Mouse (Mus musculus): ENCODE data around the gene Chd1l. TPM values are rescaled to one million over a fixed set of nuclear protein-coding genes. Genes with fewer than 3 reads are reported as not detected.

Gene Chd1l
- polyA plus RNA-seq, 1 experiment from 2014 or later = 21.5 TPM

GRCm38 (mm10) chr3:97615933-97616332 is 5.9 kb upstream of the Chd1l start:
- Histone ChIP-seq H3K4me3 (ENCODE audit: low read depth, low read length) (no peak overlapping the region), H3K9me3 (replicated peaks; ENCODE audit: control insufficient read depth, low read length) (no peaks in the 10 kb centered on the region), H3K27ac (replicated peaks; ENCODE audit: low read depth, low read length) (no peak overlapping the region), H3K36me3 (replicated peaks; ENCODE audit: control insufficient read depth, insufficient read depth, low read depth, low read length) (no peaks in the 10 kb centered on the region), H3K4me2 (ENCODE audit: low read depth, low read length) (no peak overlapping the region), H3K9ac (replicated peaks; ENCODE audit: low read length) (no peak overlapping the region), H3K27me3 (ENCODE audit: control insufficient read depth, insufficient read depth, low read length) (no peaks in the 10 kb centered on the region), H3K4me1 (ENCODE audit: control insufficient read depth, insufficient read depth, low read length) (no peaks in the 10 kb centered on the region)
- DNase-seq (ENCODE audit: low spot score) (no peak), ATAC-seq (replicated peaks; ENCODE audit: insufficient number of reproducible peaks, low FRiP score, low TSS enrichment, low read depth) (no peak)
- WGBS = 84% methylated on average over 4 of the region's 4 CpGs

GRCm38 (mm10) chr3:97615154-97615553 is 5.2 kb upstream of the Chd1l start:
- H3K4me1 ChIP-seq (ENCODE audit: control insufficient read depth, insufficient read depth, low read length) = no peaks in the 10 kb centered on the region
- no peak overlapping the region for H3K27ac ChIP-seq (replicated peaks; ENCODE audit: low read depth, low read length)
- DNase-seq (ENCODE audit: low spot score) (no peak), ATAC-seq (replicated peaks; ENCODE audit: insufficient number of reproducible peaks, low FRiP score, low TSS enrichment, low read depth) (no peak)
- H3K4me3 ChIP-seq (ENCODE audit: low read depth, low read length) = no peak overlapping the region
- H3K4me2 ChIP-seq (ENCODE audit: low read depth, low read length) = no peak overlapping the region
- H3K9me3 ChIP-seq (replicated peaks; ENCODE audit: control insufficient read depth, low read length) = no peaks in the 10 kb centered on the region
- H3K9ac ChIP-seq (replicated peaks; ENCODE audit: low read length) = no peak overlapping the region
- 21% methylated on average over 1 of the region's 1 CpGs for WGBS
- H3K36me3 ChIP-seq (replicated peaks; ENCODE audit: control insufficient read depth, insufficient read depth, low read depth, low read length) = no peaks in the 10 kb centered on the region
- no peaks in the 10 kb centered on the region for H3K27me3 ChIP-seq (ENCODE audit: control insufficient read depth, insufficient read depth, low read length)

GRCm38 (mm10) chr3:97611021-97611420 is 1.0 kb upstream of the Chd1l start:
- no peak for ATAC-seq (replicated peaks; ENCODE audit: insufficient number of reproducible peaks, low FRiP score, low TSS enrichment, low read depth)
- 79% methylated on average over 6 of the region's 6 CpGs for WGBS
- no peak overlapping the region for H3K4me3 ChIP-seq (ENCODE audit: low read depth, low read length)

GRCm38 (mm10) chr3:97609201-97609844 is 680 bp downstream of the Chd1l start:
- H3K27me3 ChIP-seq (ENCODE audit: control insufficient read depth, insufficient read depth, low read length) = no peaks in the 10 kb centered on the region
- peak overlapping the region; percentile 76 for H3K4me2 ChIP-seq (ENCODE audit: low read depth, low read length)
- no peak overlapping the region for H3K27ac ChIP-seq (replicated peaks; ENCODE audit: low read depth, low read length)
- no peaks in the 10 kb centered on the region for H3K4me1 ChIP-seq (ENCODE audit: control insufficient read depth, insufficient read depth, low read length)
- H3K9ac ChIP-seq (replicated peaks; ENCODE audit: low read length) = peak overlapping the region; percentile 98
- 3% methylated on average over 20 of the region's 20 CpGs for WGBS
- H3K36me3 ChIP-seq (replicated peaks; ENCODE audit: control insufficient read depth, insufficient read depth, low read depth, low read length) = no peaks in the 10 kb centered on the region
- H3K9me3 ChIP-seq (replicated peaks; ENCODE audit: control insufficient read depth, low read length) = no peaks in the 10 kb centered on the region
- peak overlapping the region; percentile 82 for H3K4me3 ChIP-seq (ENCODE audit: low read depth, low read length)
- ATAC-seq (replicated peaks; ENCODE audit: insufficient number of reproducible peaks, low FRiP score, low TSS enrichment, low read depth) = peak; percentile 21
- DNase-seq (ENCODE audit: low spot score) = peak; percentile 50

More at GRCm38 (mm10) chr3:97611021-97611420, 1.0 kb upstream of the Chd1l start:
- H3K27ac ChIP-seq (replicated peaks; ENCODE audit: low read depth, low read length) = no peak overlapping the region
- H3K4me2 ChIP-seq (ENCODE audit: low read depth, low read length) = no peak overlapping the region
- no peaks in the 10 kb centered on the region for H3K4me1 ChIP-seq (ENCODE audit: control insufficient read depth, insufficient read depth, low read length)
- no peak for DNase-seq (ENCODE audit: low spot score)
- H3K9me3 ChIP-seq (replicated peaks; ENCODE audit: control insufficient read depth, low read length) = no peaks in the 10 kb centered on the region
- H3K36me3 ChIP-seq (replicated peaks; ENCODE audit: control insufficient read depth, insufficient read depth, low read depth, low read length) = no peaks in the 10 kb centered on the region
- H3K27me3 ChIP-seq (ENCODE audit: control insufficient read depth, insufficient read depth, low read length) = no peaks in the 10 kb centered on the region
- no peak overlapping the region for H3K9ac ChIP-seq (replicated peaks; ENCODE audit: low read length)

- Histone ChIP-seq H3K27me3 (ENCODE audit: control insufficient read depth, insufficient read depth, low read length) (no peaks in the 10 kb centered on the region), H3K4me2 (ENCODE audit: low read depth, low read length) (no peak overlapping the region), H3K36me3 (replicated peaks; ENCODE audit: control insufficient read depth, insufficient read depth, low read depth, low read length) (peaks cover 3% of the 10 kb centered on the region; the same call in 1 of the 2 replicates), H3K27ac (replicated peaks; ENCODE audit: low read depth, low read length) (no peak overlapping the region), H3K4me3 (ENCODE audit: low read depth, low read length) (no peak overlapping the region), H3K4me1 (ENCODE audit: control insufficient read depth, insufficient read depth, low read length) (no peaks in the 10 kb centered on the region), H3K9me3 (replicated peaks; ENCODE audit: control insufficient read depth, low read length) (no peaks in the 10 kb centered on the region), H3K9ac (replicated peaks; ENCODE audit: low read length) (no peak overlapping the region)
- no peak for ATAC-seq (replicated peaks; ENCODE audit: insufficient number of reproducible peaks, low FRiP score, low TSS enrichment, low read depth)
- 95% methylated on average over 3 of the region's 3 CpGs for WGBS
- no peak for DNase-seq (ENCODE audit: low spot score)
Measured at GRCm38 (mm10) chr3:97600050-97600832, 9.8 kb downstream of the Chd1l start.

- Histone ChIP-seq H3K4me2 (ENCODE audit: low read depth, low read length) (no peak overlapping the region), H3K4me3 (ENCODE audit: low read depth, low read length) (no peak overlapping the region), H3K27me3 (ENCODE audit: control insufficient read depth, insufficient read depth, low read length) (no peaks in the 10 kb centered on the region), H3K4me1 (ENCODE audit: control insufficient read depth, insufficient read depth, low read length) (no peaks in the 10 kb centered on the region), H3K9ac (replicated peaks; ENCODE audit: low read length) (no peak overlapping the region), H3K36me3 (replicated peaks; ENCODE audit: control insufficient read depth, insufficient read depth, low read depth, low read length) (peaks cover 3% of the 10 kb centered on the region; the same call in 1 of the 2 replicates), H3K27ac (replicated peaks; ENCODE audit: low read depth, low read length) (no peak overlapping the region), H3K9me3 (replicated peaks; ENCODE audit: control insufficient read depth, low read length) (no peaks in the 10 kb centered on the region)
- ATAC-seq (replicated peaks; ENCODE audit: insufficient number of reproducible peaks, low FRiP score, low TSS enrichment, low read depth) (no peak), DNase-seq (ENCODE audit: low spot score) (no peak)
- WGBS = 87% methylated on average over 8 of the region's 8 CpGs
Measured at GRCm38 (mm10) chr3:97596796-97597195, 13.2 kb downstream of the Chd1l start.

- Histone ChIP-seq H3K9me3 (replicated peaks; ENCODE audit: control insufficient read depth, low read length) (no peaks in the 10 kb centered on the region), H3K27ac (replicated peaks; ENCODE audit: low read depth, low read length) (no peak overlapping the region), H3K4me1 (ENCODE audit: control insufficient read depth, insufficient read depth, low read length) (no peaks in the 10 kb centered on the region), H3K9ac (replicated peaks; ENCODE audit: low read length) (no peak overlapping the region), H3K36me3 (replicated peaks; ENCODE audit: control insufficient read depth, insufficient read depth, low read depth, low read length) (peaks cover 3% of the 10 kb centered on the region; the same call in 1 of the 2 replicates), H3K4me2 (ENCODE audit: low read depth, low read length) (no peak overlapping the region), H3K4me3 (ENCODE audit: low read depth, low read length) (no peak overlapping the region), H3K27me3 (ENCODE audit: control insufficient read depth, insufficient read depth, low read length) (no peaks in the 10 kb centered on the region)
- WGBS = 92% methylated on average over 6 of the region's 6 CpGs
- DNase-seq (ENCODE audit: low spot score) (no peak), ATAC-seq (replicated peaks; ENCODE audit: insufficient number of reproducible peaks, low FRiP score, low TSS enrichment, low read depth) (no peak)
Measured at GRCm38 (mm10) chr3:97595066-97595465, 14.9 kb downstream of the Chd1l start.

GRCm38 (mm10) chr3:97594140-97594539 is 15.9 kb downstream of the Chd1l start:
- Histone ChIP-seq H3K4me3 (ENCODE audit: low read depth, low read length) (no peak overlapping the region), H3K9me3 (replicated peaks; ENCODE audit: control insufficient read depth, low read length) (no peaks in the 10 kb centered on the region), H3K4me1 (ENCODE audit: control insufficient read depth, insufficient read depth, low read length) (no peaks in the 10 kb centered on the region), H3K9ac (replicated peaks; ENCODE audit: low read length) (no peak overlapping the region), H3K4me2 (ENCODE audit: low read depth, low read length) (no peak overlapping the region), H3K27ac (replicated peaks; ENCODE audit: low read depth, low read length) (no peak overlapping the region), H3K36me3 (replicated peaks; ENCODE audit: control insufficient read depth, insufficient read depth, low read depth, low read length) (no peaks in the 10 kb centered on the region), H3K27me3 (ENCODE audit: control insufficient read depth, insufficient read depth, low read length) (no peaks in the 10 kb centered on the region)
- 89% methylated on average over 13 of the region's 13 CpGs for WGBS
- ATAC-seq (replicated peaks; ENCODE audit: insufficient number of reproducible peaks, low FRiP score, low TSS enrichment, low read depth) (no peak), DNase-seq (ENCODE audit: low spot score) (no peak)
